ENCODE assay signal across 33 mouse cellular contexts in the genomic region with DNA sequence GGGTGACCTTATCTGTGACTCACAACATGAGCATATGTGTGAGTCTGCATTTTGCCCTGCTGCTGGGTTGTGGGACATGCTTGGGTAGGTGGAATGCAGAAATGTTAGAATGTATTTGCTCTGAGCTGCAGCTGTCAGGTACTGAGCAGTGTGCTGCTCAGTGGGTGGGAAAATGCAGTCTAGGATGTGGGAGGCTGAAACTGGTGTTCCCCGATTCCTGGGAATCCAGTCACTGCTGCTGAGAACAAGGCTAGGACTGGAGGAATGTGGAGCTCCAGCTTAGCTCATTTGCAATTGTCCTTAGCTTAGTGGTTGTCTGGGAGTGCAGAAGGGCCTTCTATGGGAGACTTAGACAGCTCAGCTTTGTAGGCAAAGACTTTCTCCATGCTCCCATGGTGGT. TPM values are rescaled to one million over a fixed set of nuclear protein-coding genes. Genes with fewer than 3 reads are reported as not detected.
DNase-seq lines count a peak whose midpoint lies in the region; ATAC-seq lines count a peak whose summit lies in the region.
"Had no signal": no experiment of that assay in that cellular context is flagged by ENCODE, and none has a peak within 500 bp of the region (broad histone marks: within the 10 kb centered on the region; RNA-seq: fewer than 3 reads in every experiment).

No protein-coding gene starts in this region.

- no peak overlapping the region for H3K9ac ChIP-seq in forebrain, embryonic 16.5 days (replicated peaks; ENCODE audit: low read depth, low read length)
- H3K9ac ChIP-seq: embryonic facial prominence, embryonic 13.5 days; embryonic facial prominence, embryonic 15.5 days; forebrain, embryonic 12.5 days; forebrain, postnatal 0 days had no signal

- no peak for ATAC-seq in forebrain, embryonic 16.5 days
- ATAC-seq: activated CD4-positive, CD25-positive, alpha-beta regulatory T cell, adult 4 months; forebrain, embryonic 14.5 days; forebrain, postnatal 0 days had no signal

- peak; percentile 5 to 11 for DNase-seq in frontal cortex, postnatal 36 days (ENCODE audit: low spot score in 2 of 2)
- no peak for DNase-seq in frontal cortex, postnatal 10 days (ENCODE audit: low spot score in 2 of 2)
- peak; percentile 6 for DNase-seq in left cerebral cortex, adult 11 months (ENCODE audit: low spot score)
- DNase-seq in left cerebral cortex, adult 8-10 months (ENCODE audit: low spot score in 2 of 2) = no peak
- DNase-seq in right cerebral cortex, adult 2 months (ENCODE audit: low spot score in 2 of 2) = peak; percentile 1 to 2
- DNase-seq in right cerebral cortex, postnatal 10 days (ENCODE audit: low spot score in 2 of 2) = no peak
- peak; percentile 61 for DNase-seq in brain, adult 2 months (ENCODE audit: low read depth, low spot score)
- DNase-seq: adrenal gland, adult 8-10 months; adrenal gland, postnatal 14 days; adrenal gland, postnatal 36 days; cerebellum, adult 11 months; cerebellum, adult 18-20 months; cerebellum, adult 8-10 months; cerebellum, adult 9-11 months; cerebellum, postnatal 14 days; cerebellum, postnatal 36 days; embryo, embryonic 11 days; forebrain, postnatal 0 days had no signal

- no peak overlapping the region for H3K4me2 ChIP-seq in forebrain, embryonic 16.5 days (ENCODE audit: low read length)
- H3K4me2 ChIP-seq: embryonic facial prominence, embryonic 13.5 days; embryonic facial prominence, embryonic 15.5 days; forebrain, embryonic 12.5 days had no signal

- H3K4me1 ChIP-seq in forebrain, embryonic 16.5 days (replicated peaks; ENCODE audit: control insufficient read depth, insufficient read depth, low read length) = no peaks in the 10 kb centered on the region
- H3K4me1 ChIP-seq: embryonic facial prominence, embryonic 13.5 days; embryonic facial prominence, embryonic 15.5 days; forebrain, embryonic 10.5 days; forebrain, embryonic 12.5 days had no signal

- H3K36me3 ChIP-seq in forebrain, embryonic 16.5 days (ENCODE audit: control insufficient read depth, insufficient read depth) = no peaks in the 10 kb centered on the region
- H3K36me3 ChIP-seq: embryonic facial prominence, embryonic 13.5 days; embryonic facial prominence, embryonic 15.5 days; forebrain, embryonic 10.5 days; forebrain, embryonic 12.5 days had no signal

- H3K27me3 ChIP-seq in forebrain, embryonic 16.5 days (replicated peaks; ENCODE audit: control insufficient read depth, insufficient read depth, low read length) = no peaks in the 10 kb centered on the region
- H3K27me3 ChIP-seq: embryonic facial prominence, embryonic 13.5 days; embryonic facial prominence, embryonic 15.5 days; forebrain, embryonic 12.5 days had no signal

- no peak overlapping the region for H3K4me3 ChIP-seq in forebrain, embryonic 16.5 days (replicated peaks; ENCODE audit: low read length)
- H3K4me3 ChIP-seq: embryonic facial prominence, embryonic 13.5 days; embryonic facial prominence, embryonic 15.5 days; erythroblast, embryonic 14.5 days; forebrain, embryonic 10.5 days; forebrain, embryonic 12.5 days had no signal

- H3K9me3 ChIP-seq in forebrain, embryonic 16.5 days (ENCODE audit: control insufficient read depth, low read length) = 0 out of 2 replicates have a peak, but pooled peaks cover 2% of the 10 kb centered on the region
- H3K9me3 ChIP-seq: embryonic facial prominence, embryonic 13.5 days; embryonic facial prominence, embryonic 15.5 days had no signal

- 83% methylated on average over 1 of the region's 1 CpGs for WGBS in forebrain, embryonic 16.5 days

- H3K27ac ChIP-seq in forebrain, embryonic 16.5 days (ENCODE audit: low read length) = no peak overlapping the region
- H3K27ac ChIP-seq: embryonic facial prominence, embryonic 13.5 days; embryonic facial prominence, embryonic 15.5 days; forebrain, embryonic 10.5 days; forebrain, embryonic 12.5 days had no signal

RNA-seq across cellular contexts. Expression of a gene that starts 37.8 kb away (rescaled TPM):
- under 1 TPM in 1 of 4 experiments, not detected in 3; 0.98 TPM for total RNA-seq in left cerebral cortex, adult 8-10 months (2022)
- polyA plus RNA-seq in forebrain, embryonic 16.5 days (2015; fragmentation: Nextera tagmentation; extraction: Ambion mirVana) = not detected in 2 replicates
- total RNA-seq: adrenal gland, adult 18-20 months; adrenal gland, adult 8-10 months; adrenal gland, postnatal 14 days; adrenal gland, postnatal 36 days; common myeloid progenitor, adult 5-6 weeks; ES-E14; forebrain, postnatal 0 days; MEL had no signal
- polyA plus RNA-seq: brain, embryonic 14.5 days; C2C12; embryonic facial prominence, embryonic 11.5 days; embryonic facial prominence, embryonic 13.5 days; embryonic facial prominence, embryonic 15.5 days; erythroblast, embryonic 14.5 days; forebrain, embryonic 10.5 days; forebrain, embryonic 12.5 days; forebrain, embryonic 14.5 days; forebrain, postnatal 0 days had no signal

Comparison
In these comparisons a context has a peak if more than half of its experiments do, and no peak if none do; other contexts are left out.
1. DNase-seq: peak in frontal cortex, postnatal 36 days (2 of 2), left cerebral cortex, adult 11 months (single experiment), right cerebral cortex, adult 2 months (2 of 2) and brain, adult 2 months (single experiment); none in frontal cortex, postnatal 10 days (0 of 2), left cerebral cortex, adult 8-10 months (0 of 2) and right cerebral cortex, postnatal 10 days (0 of 2).